Mouse (Mus musculus) neural tube, embryonic 12.5 days (tissue): Measurements from ENCODE around the gene Btbd9. TPM values are rescaled to one million over a fixed set of nuclear protein-coding genes. Genes with fewer than 3 reads are reported as not detected.
"Not testable (repeated sequence)": the region's sequence is repeated elsewhere in the genome, so short reads cannot be mapped to it uniquely, and the experiment has no call there.

ENCODE experiments used
- ATAC-seq: fragments of 200-750 bp; cut with Nextera tagmentation; 2 replicates; pipeline ENCODE4 v1.8.0; 2017; ENCODE audit warnings: low read depth, mild to moderate bottlenecking, moderate TSS enrichment, moderate library complexity; ENCODE audit not compliant: low FRiP score
- H3K27ac ChIP-seq: fragments of 300-500 bp; sonication (generic); 2 replicates; pipeline ENCODE4 v1.5.1; 2016
- H3K27me3 ChIP-seq: fragments of 300-500 bp; sonication (generic); replicated peaks from 2 replicates; pipeline ENCODE4 v1.6.1; 2016; ENCODE audit warnings: mild to moderate bottlenecking
- H3K36me3 ChIP-seq: fragments of 300-500 bp; sonication (generic); 2 replicates; pipeline ENCODE4 v1.6.1; 2016; ENCODE audit warnings: mild to moderate bottlenecking
- H3K4me1 ChIP-seq: fragments of 300-500 bp; sonication (generic); 2 replicates; pipeline ENCODE4 v1.6.1; 2016
- H3K4me2 ChIP-seq: fragments of 300-500 bp; sonication (generic); replicated peaks from 2 replicates; pipeline ENCODE4 v1.6.1; 2016; ENCODE audit warnings: mild to moderate bottlenecking
- H3K4me3 ChIP-seq: fragments of 300-500 bp; sonication (generic); 2 replicates; pipeline ENCODE4 v1.5.1; 2016
- H3K9ac ChIP-seq: fragments of 300-500 bp; sonication (generic); 2 replicates; pipeline ENCODE4 v1.6.1; 2016; ENCODE audit warnings: mild to moderate bottlenecking
- H3K9me3 ChIP-seq: fragments of 300-500 bp; sonication (generic); 2 replicates; pipeline ENCODE4 v1.6.1; 2016; ENCODE audit warnings: mild to moderate bottlenecking
- WGBS: fragments of 180-500 bp; shearing (Covaris S2); methylation state at CpG from one replicate; pipeline ENCODE4 v1.1.7; 2016; 5-methylcytosine and 5-hydroxymethylcytosine counted together
- polyA plus RNA-seq: library from polyadenylated mRNA; unstranded; fragments of >200 nt; fragmentation: Nextera tagmentation; extraction: Ambion mirVana; gene quantifications from 2 replicates; pipeline ENCODE4 v1.2.1, GENCODE M21; 2016

Btbd9 gene
- polyA plus RNA-seq, 1 experiment from 2014 or later, result 88.6 TPM

DNA sequence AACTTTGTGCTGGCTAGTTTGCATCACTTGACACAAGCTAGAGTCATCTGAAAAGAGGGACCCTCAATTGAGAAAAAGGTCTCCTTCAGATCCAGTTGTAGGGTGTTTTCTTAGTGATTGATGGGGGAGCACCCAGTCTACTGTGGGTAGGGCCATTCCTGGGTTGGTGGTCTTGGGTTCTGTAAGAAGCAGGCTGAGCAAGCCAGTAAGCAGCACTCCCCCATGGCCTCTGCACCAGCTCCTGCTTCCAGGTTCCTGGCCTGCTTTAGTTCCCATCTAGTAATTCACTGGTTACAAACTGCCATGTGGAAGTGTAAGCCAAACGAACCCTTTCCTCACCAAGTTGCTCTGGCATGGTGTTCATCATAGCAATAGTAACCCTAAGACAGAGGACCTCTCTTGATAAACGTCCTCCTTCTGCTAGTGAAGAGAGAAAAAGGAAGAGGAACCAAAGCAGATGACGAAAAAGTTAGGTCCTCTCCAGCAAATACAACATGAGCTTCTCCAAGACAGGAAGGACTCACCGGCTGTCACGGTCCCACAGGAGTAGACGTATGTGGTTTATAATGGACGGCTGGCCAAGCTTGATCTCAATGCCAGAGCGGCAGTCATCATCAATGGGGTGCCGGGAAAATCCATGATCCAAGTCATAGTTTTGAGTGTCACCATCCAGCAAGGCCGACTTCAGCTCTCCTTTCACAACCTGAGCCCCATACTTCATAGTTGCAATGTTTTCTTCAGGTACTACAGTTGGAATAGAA is 59.5 kb downstream of the Btbd9 start:
- peaks cover 3% of the 10 kb centered on the region; the same call in 1 of the 2 replicates for H3K4me1 ChIP-seq
- no peak overlapping the region for H3K27ac ChIP-seq
- peaks cover 11% of the 10 kb centered on the region for H3K36me3 ChIP-seq
- H3K9ac ChIP-seq, result no peak overlapping the region
- H3K4me2 ChIP-seq, result no peak overlapping the region
- H3K9me3 ChIP-seq, result no peaks in the 10 kb centered on the region
- no peaks in the 10 kb centered on the region for H3K27me3 ChIP-seq
- no peak for ATAC-seq
- WGBS, result 91% methylated on average over 10 of the region's 10 CpGs
- no peak overlapping the region for H3K4me3 ChIP-seq

DNA sequence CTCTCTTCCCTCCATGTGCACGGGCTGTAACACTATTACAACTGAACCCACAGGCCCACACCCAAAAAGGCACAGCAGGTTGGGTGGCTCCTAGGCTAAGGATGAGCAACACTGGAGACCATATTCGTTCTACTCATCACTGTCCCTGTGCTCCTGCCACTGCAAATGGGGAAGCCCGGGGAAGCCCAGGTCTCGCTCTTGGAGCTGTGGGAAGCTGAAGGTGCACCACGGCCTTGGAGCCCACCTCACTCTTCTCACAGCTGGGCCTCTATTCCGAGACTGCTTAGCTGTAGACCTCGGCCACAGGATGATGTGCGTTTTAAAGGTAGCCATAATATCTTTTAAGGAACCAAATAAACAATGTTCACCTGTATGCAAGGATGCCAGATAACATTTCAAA is 60.9 kb downstream of the Btbd9 start:
- Histone ChIP-seq H3K9ac (no peak overlapping the region), H3K4me3 (no peak overlapping the region), H3K9me3 (no peaks in the 10 kb centered on the region), H3K27me3 (no peaks in the 10 kb centered on the region), H3K27ac (no peak overlapping the region), H3K4me2 (no peak overlapping the region), H3K4me1 (peaks cover 5% of the 10 kb centered on the region; the same call in 1 of the 2 replicates), H3K36me3 (peaks cover 11% of the 10 kb centered on the region)
- ATAC-seq, result no peak
- 95% methylated on average over 8 of the region's 8 CpGs for WGBS

DNA sequence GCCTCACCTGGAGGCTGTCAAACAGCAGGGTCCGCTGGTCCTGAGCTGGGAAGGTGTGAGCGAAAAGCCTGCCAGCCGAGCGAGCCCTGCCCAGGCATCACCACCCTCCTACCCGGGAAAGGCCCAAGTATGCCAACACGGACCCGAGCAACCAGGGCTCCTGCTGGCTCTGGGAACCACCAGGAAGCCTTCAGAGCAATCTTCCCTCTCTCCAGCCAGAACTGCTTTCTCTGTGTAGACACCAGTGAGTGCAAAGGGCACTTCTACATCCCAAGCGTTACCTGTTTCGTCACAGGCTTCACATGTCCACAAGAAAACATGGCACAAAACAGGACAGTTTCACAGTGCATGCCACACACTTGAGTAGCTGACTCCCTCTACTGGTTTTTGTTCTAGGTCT is 63.3 kb downstream of the Btbd9 start:
- no peak overlapping the region for H3K4me3 ChIP-seq
- no peak for ATAC-seq
- H3K9me3 ChIP-seq, result no peaks in the 10 kb centered on the region
- H3K4me2 ChIP-seq, result no peak overlapping the region
- H3K9ac ChIP-seq, result no peak overlapping the region
- H3K27ac ChIP-seq, result no peak overlapping the region
- no peaks in the 10 kb centered on the region for H3K27me3 ChIP-seq
- H3K4me1 ChIP-seq, result peaks cover 15% of the 10 kb centered on the region; the same call in 1 of the 2 replicates
- H3K36me3 ChIP-seq, result peaks cover 11% of the 10 kb centered on the region
- 92% methylated on average over 9 of the region's 9 CpGs for WGBS

DNA sequence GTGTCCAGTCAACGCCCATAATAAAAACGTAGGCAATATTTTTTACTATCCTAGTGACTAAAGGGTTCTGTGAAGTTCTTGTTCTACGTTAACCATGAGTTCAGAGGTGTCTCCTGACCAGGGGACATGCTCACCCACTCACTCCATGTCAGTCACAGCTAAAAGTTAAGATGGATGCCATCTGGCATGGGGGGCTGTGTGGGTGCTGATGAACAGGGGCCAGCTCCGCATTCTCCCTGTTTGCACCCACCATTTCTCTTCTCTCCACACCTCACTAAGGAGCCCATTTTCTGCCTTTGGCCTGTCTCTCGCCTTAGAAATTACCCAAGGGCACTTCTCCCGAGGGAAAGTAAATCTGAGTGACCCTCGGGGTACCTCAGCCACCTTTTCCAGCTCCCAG is 63.8 kb downstream of the Btbd9 start:
- no peak overlapping the region for H3K27ac ChIP-seq
- no peak overlapping the region for H3K4me3 ChIP-seq
- no peak for ATAC-seq
- H3K4me2 ChIP-seq, result no peak overlapping the region
- H3K27me3 ChIP-seq, result no peaks in the 10 kb centered on the region
- peaks cover 18% of the 10 kb centered on the region for H3K4me1 ChIP-seq
- H3K9me3 ChIP-seq, result no peaks in the 10 kb centered on the region
- peaks cover 11% of the 10 kb centered on the region for H3K36me3 ChIP-seq
- WGBS, result 84% methylated on average over 7 of the region's 7 CpGs
- no peak overlapping the region for H3K9ac ChIP-seq

DNA sequence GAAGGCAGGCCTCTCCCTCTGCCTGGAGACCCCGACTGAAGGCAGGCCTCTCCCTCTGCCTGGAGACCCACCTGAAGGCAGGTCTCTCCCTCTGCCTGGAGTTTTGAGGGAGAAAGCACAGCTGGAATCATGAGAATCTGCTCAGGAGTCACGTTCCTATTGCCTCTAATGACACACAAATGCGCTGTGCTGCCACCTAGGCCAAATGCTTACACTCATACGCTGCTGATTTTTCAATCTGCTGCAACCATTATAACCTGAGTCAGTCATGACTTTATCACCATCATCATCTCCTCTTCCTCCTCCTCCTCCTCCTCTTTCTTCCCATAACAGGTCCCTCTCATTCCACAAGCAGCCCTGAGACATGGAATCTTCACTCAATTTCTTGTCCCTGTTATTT is 64.3 kb downstream of the Btbd9 start:
- no peak overlapping the region for H3K27ac ChIP-seq
- H3K4me2 ChIP-seq, result no peak overlapping the region
- H3K36me3 ChIP-seq, result peaks cover 11% of the 10 kb centered on the region
- no peak for ATAC-seq
- H3K4me1 ChIP-seq, result peaks cover 23% of the 10 kb centered on the region
- H3K4me3 ChIP-seq, result no peak overlapping the region
- H3K27me3 ChIP-seq, result no peaks in the 10 kb centered on the region
- 80% methylated on average over 4 of the region's 4 CpGs for WGBS
- H3K9me3 ChIP-seq, result no peaks in the 10 kb centered on the region
- no peak overlapping the region for H3K9ac ChIP-seq

DNA sequence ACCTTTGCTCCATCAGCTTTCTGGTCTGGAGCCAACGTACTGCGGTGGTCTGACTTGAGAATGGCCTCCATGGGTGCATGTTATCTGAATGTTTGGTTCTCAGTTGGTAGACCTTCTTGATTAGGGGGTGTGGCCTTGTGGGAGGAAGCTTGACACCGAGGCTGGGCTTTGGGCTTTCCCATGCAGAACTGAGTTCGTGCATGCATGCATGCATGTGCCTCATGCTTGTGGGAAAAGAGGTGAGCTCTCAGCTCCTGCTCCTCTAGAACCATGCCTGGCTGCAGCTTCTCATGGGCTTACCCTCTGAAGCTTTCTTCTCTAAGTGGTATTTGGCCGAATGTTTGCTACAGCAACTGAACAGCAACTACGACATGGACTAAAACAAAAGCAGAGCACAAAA is 64.9 kb downstream of the Btbd9 start:
- ATAC-seq, result no peak
- whole genome bisulfite sequencing, result 75% methylated on average over 6 of the region's 6 CpGs
- no peak overlapping the region for H3K4me2 ChIP-seq
- no peak overlapping the region for H3K9ac ChIP-seq
- H3K27ac ChIP-seq, result no peak overlapping the region
- no peaks in the 10 kb centered on the region for H3K9me3 ChIP-seq
- H3K36me3 ChIP-seq, result peaks cover 6% of the 10 kb centered on the region
- peaks cover 25% of the 10 kb centered on the region for H3K4me1 ChIP-seq
- no peaks in the 10 kb centered on the region for H3K27me3 ChIP-seq
- H3K4me3 ChIP-seq, result no peak overlapping the region

DNA sequence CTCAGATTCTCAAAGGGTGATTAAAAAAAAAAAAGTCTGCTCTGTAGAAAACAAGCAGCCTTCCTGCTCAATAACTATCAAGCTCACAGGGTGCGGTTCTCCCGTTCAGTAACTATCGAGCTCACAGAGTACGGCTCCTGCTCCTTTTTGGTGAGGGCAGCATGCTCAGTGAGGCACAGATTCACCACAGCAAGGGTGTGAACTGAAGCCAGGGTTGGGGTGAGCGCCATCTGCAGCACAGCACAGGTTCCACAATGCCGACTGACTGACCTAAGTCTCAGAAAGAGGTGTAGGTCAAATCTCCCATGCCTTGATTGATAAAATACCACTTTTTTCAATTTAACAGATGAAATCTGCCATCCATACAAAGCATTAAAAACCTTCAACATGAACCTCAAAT is 66.1 kb downstream of the Btbd9 start:
- Histone ChIP-seq H3K4me2 (no peak overlapping the region), H3K9ac (no peak overlapping the region), H3K27ac (no peak overlapping the region), H3K27me3 (no peaks in the 10 kb centered on the region), H3K9me3 (no peaks in the 10 kb centered on the region), H3K4me3 (no peak overlapping the region), H3K36me3 (no peaks in the 10 kb centered on the region), H3K4me1 (peaks cover 25% of the 10 kb centered on the region)
- WGBS, result 68% methylated on average over 6 of the region's 6 CpGs
- ATAC-seq, result no peak

DNA sequence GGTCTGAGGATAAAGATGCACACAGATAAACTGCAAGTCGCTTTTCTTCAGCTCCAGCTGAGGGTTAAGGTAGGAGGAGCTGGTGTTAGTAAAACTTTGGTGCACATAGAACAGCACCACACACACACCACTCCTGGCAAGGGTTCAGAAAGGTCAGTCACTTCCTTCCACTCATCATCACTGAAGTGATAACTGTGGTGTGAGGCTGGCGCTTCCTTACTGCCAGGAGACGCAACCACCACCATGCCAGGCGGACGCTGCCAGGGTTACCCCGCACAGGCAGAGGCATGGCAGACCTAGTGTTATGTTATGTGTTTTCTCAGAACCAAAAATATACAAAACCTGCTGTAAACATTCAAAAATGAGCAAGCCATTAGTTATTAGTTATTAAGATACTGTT is 66.6 kb downstream of the Btbd9 start:
- WGBS, result 91% methylated on average over 6 of the region's 6 CpGs
- Histone ChIP-seq H3K4me1 (peaks cover 25% of the 10 kb centered on the region), H3K36me3 (no peaks in the 10 kb centered on the region), H3K9ac (no peak overlapping the region), H3K9me3 (no peaks in the 10 kb centered on the region), H3K27ac (no peak overlapping the region), H3K4me2 (no peak overlapping the region), H3K4me3 (no peak overlapping the region), H3K27me3 (no peaks in the 10 kb centered on the region)
- no peak for ATAC-seq

DNA sequence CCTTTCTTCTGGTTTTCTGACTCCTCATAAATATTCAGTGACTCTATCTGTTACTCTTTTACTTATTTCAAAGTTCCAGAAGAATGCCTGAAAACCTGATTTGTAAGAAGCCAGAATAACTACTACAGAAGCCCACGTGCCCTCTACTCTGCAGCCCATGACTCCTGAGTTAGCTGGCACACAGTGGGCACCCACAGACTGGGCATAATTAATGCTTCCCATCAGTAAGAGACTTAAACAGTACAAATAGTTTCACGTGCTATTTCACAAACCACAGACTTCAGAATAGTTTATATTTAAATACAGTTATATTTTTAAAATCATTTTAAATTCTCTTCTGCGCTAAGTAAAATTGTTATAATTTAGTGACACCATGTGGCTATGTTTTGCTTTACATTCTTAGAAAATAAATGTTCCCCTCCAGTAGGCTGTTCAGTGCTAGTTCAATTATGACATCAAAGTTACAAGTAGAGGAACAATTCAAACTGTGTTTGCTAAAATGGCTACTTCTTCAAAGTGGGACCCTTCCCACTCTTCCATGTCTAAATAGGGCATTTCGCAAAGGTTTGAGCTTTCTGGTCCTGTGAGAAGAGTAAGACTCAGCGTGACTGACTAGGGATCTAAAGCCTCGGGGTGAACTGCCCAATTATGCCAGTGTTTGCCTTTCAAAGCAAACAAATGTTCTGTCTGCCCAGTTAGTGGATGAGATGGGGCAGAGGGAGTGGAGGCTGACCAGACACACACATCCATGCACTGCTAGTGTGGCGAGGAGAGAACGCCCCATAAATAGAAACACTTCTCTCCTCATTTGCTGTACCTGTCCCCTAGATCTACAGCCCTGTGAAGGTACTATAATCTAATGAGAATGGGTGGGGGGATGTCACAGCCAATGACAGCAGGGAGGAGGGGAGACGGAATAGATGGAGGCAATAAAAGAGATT is 68.4 kb downstream of the Btbd9 start:
- Histone ChIP-seq H3K4me3 (no peak overlapping the region), H3K4me2 (no peak overlapping the region), H3K27ac (no peak overlapping the region), H3K9me3 (no peaks in the 10 kb centered on the region), H3K27me3 (no peaks in the 10 kb centered on the region), H3K4me1 (peaks cover 25% of the 10 kb centered on the region), H3K36me3 (no peaks in the 10 kb centered on the region), H3K9ac (no peak overlapping the region)
- no peak for ATAC-seq
- WGBS, result 54% methylated on average over 9 of the region's 9 CpGs

DNA sequence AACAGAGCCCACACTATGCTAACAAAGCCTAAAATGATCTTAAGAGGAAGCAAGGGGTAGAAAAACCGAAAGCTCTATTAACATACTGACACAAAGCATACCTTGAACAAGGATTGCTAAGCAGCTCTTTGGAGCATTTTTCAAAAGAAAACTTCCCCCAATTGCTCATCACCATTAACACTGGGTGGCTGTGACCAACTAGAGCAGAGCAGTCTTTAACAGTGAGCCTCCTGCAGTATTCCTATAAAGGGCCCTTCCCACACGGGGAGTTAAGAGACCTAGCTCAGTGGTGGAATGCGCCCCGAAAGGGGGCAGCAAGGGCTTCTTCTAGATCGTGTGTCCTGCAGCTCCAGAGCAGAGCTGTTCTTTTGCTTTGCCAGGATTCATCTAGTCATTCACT is 69.4 kb downstream of the Btbd9 start:
- Histone ChIP-seq H3K4me1 (peaks cover 23% of the 10 kb centered on the region), H3K4me3 (no peak overlapping the region), H3K9ac (no peak overlapping the region), H3K9me3 (no peaks in the 10 kb centered on the region), H3K27ac (no peak overlapping the region), H3K36me3 (no peaks in the 10 kb centered on the region), H3K4me2 (no peak overlapping the region), H3K27me3 (no peaks in the 10 kb centered on the region)
- no peak for ATAC-seq
- 27% methylated on average over 5 of the region's 5 CpGs for WGBS

DNA sequence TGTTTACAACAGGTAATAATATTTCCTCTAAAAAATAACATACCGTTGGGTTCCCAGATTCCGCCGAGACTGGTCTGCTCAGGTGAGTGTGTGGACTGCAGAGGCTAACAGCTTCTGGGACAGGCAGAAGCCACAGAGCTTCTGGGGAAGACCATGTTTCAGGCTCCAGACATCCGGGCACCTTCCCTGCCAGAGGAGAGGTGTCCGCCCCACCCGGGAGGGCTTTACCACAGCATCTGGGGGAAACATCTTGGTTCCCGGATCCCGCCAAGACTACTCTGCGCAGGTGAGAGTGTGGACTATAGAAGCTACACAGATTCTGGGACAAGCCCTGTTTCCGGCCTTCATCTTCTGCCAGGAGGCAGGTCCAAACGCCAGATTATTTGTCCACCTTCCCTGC is 76.7 kb downstream of the Btbd9 start:
- WGBS, result 98% methylated on average over 11 of the region's 11 CpGs
- H3K9ac ChIP-seq, H3K36me3 ChIP-seq, H3K27ac ChIP-seq, ATAC-seq, H3K4me3 ChIP-seq, H3K9me3 ChIP-seq, H3K4me2 ChIP-seq, H3K27me3 ChIP-seq, H3K4me1 ChIP-seq: not testable (repeated sequence)

DNA sequence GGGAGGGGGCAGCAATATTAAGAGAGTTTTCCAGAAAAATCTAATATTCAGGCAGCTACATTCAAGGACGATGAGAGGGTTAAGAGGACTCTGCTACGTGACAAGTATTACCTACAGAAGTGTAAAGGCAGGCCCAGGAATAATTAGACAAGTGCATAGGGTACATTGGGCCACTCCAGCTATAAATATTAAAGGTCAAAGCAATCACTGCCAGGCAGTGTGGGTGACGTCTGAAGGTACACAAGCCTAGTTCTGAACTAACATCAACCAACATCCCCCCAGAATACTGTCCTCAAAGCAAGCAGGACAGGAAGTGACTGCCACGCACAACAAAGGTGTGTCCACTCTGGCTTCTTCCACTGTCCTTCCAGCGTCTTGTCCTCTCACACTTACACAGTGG is 77.5 kb downstream of the Btbd9 start:
- 79% methylated on average over 5 of the region's 5 CpGs for WGBS
- Histone ChIP-seq H3K27me3 (no peaks in the 10 kb centered on the region), H3K4me2 (no peak overlapping the region), H3K4me3 (no peak overlapping the region), H3K9me3 (no peaks in the 10 kb centered on the region), H3K4me1 (peaks cover 7% of the 10 kb centered on the region), H3K27ac (no peak overlapping the region), H3K36me3 (no peaks in the 10 kb centered on the region), H3K9ac (no peak overlapping the region)
- ATAC-seq, result no peak
